Mouse (Mus musculus): ENCODE measurements at regions not wholly inside any gene's neighbourhood (a gene's known extent, or its start where the extent isn't known, plus 50 kb on each side); places are given as distances from the start of the nearest gene placed in this dataset.

DNA sequence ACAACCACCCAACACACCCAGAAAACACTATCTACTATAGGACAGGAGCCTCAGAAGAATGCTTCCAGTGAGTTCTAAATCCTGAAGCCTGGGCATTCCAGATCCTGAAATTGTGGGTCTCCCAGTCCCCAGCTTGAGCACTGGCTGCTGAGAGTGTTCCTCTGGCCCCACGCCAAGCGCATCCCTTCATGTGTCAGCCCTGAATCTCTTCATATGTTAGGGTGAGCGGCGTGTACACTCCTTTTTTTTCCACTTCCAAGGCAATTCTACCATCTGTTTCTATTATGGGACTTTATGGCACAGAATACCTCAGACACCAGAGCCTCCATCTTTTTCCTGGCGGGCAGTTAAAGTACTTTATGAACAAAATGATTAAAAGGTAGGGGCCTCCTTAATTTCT lies 451.8 kb downstream of the Tshz3 start:
- no peak for TF ChIP-seq ZNF384 (IDR thresholded peaks at IDR 0.05; ENCODE audit: low read depth, low read length)
- no peak for TF ChIP-seq HCFC1 (IDR thresholded peaks at IDR 0.05; ENCODE audit: borderline replicate concordance, insufficient read depth, low read length)
- TF ChIP-seq ZC3H11A (IDR thresholded peaks at IDR 0.05; ENCODE audit: borderline replicate concordance, low read depth, low read length): no peak
